Mouse (Mus musculus): ENCODE measurements at regions not wholly inside any gene's neighbourhood (a gene's known extent, or its start where the extent isn't known, plus 50 kb on each side); places are given as distances from the start of the nearest gene placed in this dataset.

DNA sequence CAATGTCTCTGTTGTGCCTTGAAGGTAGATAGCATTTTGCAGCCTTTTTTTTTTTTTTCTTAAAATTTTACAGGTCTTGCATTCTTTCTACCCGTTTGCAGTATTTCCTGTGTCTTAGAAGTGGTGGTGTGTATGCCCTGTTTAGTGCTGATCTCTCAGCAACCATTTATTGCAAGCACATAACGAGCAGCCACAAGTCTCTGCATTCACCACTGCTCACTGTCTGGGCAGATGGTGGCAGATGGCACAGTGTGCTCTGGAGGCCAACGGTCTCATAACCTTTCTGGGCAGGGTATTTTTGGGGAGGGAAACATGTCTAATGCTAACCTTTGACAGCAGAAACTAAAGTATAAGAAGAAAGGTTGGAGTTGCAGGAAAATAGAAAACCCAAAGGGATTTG lies 266.1 kb upstream of the Ptger4 start:
- DNase-seq (ENCODE audit: low spot score): no peak

DNA sequence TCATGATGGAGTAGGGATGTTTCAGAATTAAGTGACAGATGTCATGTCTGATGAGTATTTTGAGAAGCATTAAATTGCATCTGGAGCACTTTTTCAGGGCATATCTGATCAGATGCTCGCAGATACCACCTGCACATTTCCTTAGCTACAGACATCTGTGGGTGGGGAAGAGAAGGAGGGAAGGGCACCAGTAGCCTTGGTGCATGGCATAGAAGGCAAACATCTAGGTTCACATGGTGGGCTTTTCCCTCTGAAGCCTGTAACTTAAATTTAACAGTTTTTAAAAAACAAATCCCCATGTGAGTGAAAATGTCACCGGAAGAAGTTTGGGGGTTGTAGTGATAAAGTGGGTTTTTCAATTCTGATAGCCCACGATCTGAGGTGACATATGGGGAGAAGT lies 267.1 kb upstream of the Ptger4 start:
- no peak for DNase-seq (ENCODE audit: low spot score)

DNA sequence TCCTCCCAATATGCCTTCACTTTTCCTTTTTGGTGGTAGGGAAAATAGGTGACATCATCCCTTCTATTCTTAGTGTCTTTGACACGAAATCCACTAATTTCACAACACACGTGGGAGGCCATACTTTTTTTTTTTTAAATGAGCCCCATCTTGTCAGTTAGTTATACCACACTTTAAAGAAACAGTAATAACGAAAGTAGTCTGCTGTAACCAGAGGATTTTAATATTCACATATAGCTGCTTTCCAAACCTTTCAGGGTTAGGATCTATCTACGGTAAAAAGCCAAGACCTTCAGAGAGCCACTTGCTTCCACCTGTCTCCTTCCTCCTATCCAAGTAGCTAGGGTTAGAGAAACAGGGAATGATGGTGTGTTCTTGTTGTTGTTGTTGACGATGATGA lies 268.6 kb upstream of the Ptger4 start:
- DNase-seq (ENCODE audit: low spot score): no peak

DNA sequence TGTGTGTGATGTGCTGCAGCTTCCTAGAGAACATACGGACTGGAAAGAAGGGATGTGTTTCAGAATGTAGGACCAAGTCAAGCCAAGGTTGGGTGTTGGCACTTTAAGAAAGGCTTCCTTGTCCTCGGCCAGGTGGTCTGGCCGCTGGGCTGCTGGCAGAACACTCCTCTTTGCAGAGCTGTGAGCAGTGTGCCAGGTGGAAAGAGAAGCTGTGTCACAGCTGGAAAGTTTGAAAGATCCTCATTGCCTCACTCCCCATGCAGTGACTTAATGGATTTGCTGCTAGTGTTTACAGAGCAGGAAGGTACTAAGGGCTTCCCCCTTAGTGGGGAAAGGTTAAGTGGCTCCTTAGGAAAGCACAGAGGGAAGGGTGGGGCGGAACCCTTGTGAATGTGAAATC lies 269.2 kb upstream of the Ptger4 start:
- no peak for DNase-seq (ENCODE audit: low spot score)

DNA sequence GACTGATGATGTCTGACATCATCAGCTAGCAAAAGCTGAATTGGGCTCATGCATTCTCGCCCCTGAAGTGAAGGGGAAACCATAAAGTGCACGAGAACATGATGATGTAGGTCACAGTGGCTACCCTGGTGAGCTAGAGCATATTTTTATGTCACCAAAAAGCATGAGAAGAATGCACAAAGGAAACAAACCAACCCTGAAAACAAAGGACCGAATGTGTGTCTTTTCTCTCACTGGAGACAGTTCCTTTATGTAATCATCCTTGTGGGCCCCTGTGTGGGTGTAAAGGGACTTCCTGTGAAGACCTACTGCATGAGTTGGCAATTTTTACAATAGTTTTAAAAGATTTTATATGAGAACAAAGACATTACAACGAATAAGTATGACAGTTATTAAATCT lies 270.2 kb upstream of the Ptger4 start:
- DNase-seq (ENCODE audit: low spot score): no peak

DNA sequence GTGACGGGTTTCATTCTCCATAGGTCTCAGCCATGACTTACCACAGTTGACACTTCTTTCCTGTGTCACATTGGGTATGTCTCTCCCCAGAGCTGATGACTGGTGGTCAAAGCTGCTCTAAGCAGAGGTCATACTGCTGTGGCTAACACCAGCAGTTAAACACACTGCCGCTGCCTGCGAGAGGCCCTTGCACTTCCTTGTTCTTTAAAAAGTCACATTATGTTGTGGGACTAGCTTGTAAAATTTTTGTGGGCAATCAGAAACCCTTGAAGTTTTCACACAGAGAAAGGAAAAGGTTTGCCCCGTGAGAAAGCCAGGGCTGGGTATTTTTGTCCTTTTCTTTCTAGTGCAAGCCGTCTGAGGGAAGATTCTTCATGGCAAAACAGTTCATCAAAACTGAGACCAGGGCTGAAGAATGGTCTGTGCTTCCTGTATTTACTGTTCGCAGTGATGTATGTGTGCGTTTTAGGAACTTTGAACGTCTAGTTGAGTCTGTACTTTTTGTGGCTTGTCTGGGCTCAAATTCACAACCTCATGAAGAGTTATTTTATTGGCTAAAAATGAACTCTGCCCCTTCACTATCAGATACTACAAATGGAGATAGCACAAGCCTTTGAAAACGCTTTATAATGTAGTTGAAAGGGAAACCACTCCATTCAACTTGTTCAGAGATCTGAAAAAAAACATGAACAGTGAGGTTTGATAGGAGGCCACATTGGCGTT lies 273.4 kb upstream of the Ptger4 start:
- DNase-seq (ENCODE audit: low spot score): no peak

GRCm38 (mm10) chr15:5519552-5519951 lies 275.6 kb upstream of the Ptger4 start:
- no peak for DNase-seq (ENCODE audit: low spot score)

GRCm38 (mm10) chr15:5519997-5520396 lies 276.0 kb upstream of the Ptger4 start:
- DNase-seq (ENCODE audit: low spot score): no peak

GRCm38 (mm10) chr15:5528619-5529018 lies 284.6 kb upstream of the Ptger4 start:
- no peak for DNase-seq (ENCODE audit: low spot score)

DNA sequence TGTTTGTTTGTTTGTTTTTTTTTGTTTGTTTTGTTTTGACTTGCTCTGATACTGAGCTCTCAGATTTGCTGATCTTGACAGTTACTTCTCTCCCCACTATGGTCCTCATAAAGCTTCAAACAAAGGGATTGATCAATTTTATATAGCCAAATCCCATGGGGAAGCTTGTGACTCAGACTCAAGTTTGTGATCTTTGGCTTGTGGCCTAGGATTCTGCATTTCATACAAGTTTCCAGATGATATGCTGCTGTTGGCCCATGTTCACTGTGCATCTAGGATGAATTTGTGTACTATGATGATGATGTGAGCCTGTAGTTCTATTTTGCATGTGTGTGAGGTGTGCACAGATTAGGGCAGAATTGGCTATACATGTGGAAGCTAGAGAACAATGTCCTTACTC lies 289.7 kb upstream of the Ptger4 start:
- DNase-seq (ENCODE audit: low spot score): no peak

DNA sequence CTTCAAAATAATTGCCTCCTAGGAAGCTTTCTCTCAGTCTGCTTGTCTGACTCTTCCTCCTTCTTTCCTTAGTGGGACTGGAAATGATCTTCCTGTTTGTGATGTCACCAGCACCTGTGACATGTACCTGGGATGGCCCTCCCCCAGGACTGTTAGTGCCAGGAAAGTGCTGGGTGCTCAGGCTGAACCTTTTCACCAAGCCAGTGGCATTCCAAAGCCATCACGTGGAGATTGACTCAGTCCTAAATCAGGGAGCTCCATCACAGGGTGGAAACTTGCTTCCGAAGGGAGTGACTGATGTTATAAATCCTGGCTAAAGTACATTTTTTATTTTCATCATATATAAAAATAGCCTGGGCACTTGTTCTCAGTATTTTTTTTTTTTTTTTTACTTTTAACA lies 293.4 kb upstream of the Ptger4 start:
- DNase-seq (ENCODE audit: low spot score): no peak

GRCm38 (mm10) chr15:5539301-5539928 lies 295.4 kb upstream of the Ptger4 start:
- no peak for DNase-seq (ENCODE audit: low spot score)

DNA sequence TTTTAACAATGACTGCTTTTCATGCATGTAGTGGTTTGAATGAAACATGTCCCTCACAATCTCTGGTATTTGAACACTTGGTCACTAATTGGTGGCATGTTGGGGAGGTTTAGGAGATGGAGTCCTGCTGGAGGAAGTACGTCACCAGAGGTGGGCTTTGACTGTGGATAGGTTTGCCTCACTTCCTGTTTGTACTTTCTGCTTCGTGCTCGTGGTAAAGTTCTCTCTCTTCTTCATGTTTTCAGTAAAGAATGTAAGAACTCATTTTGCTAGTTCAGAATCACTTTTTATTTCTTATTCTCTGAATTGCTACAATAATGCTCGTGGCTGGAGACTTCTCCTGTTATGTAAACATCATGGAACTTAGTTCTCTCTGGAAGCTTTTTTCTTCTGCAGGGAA lies 310.5 kb upstream of the Ptger4 start:
- no peak for DNase-seq (ENCODE audit: low spot score)

DNA sequence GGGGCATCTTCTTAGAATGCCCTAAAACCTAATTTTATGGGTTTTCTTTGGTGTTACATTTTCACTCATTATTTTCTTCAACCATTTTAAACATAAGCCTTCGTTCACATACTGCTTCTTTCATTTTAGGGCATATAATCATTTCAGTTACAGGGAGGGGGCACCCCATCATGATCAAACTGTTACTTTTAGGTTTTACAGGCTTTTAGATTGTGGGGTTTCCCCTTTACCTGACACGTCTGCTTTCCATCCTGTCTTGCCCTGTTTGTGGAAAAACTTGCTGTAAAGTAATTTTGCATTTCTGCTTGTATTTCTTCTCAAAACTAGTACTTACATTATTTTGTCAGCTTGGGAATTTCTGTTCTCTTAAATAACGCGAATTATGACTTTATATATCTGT lies 310.9 kb upstream of the Ptger4 start:
- no peak for DNase-seq (ENCODE audit: low spot score)

DNA sequence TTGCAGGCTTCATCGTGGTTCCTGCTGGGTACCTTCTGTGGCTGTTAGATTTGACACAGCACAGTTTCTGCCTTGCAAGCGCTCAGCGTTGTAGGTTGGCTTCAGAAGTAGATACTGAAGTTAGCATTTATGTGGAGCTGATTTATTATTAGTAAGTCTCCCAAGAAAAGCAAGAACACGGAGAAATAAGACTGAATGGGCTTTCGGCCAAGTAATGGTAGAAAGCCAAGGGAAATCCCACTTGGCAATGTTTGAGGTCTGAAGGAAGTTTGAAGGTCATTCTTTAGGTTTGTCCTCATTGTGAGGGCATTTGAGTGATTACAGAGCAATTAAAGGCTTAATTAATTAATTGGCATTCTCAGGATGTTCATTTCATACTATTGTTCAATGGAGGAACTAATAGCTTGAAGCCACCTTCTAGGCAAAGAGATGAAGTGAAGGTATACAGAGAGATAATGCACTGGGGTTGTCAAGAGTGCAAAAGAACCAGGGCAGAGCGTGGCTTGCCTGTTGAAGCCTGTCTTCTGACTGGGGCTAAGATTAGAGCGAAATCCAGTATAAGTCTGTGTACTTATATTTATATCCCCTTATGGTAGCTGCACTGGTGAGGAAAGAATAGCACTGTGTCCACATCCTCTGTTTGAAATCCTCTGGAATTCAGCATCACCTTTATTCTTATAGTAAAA lies 311.5 kb upstream of the Ptger4 start:
- no peak for DNase-seq (ENCODE audit: low spot score)

DNA sequence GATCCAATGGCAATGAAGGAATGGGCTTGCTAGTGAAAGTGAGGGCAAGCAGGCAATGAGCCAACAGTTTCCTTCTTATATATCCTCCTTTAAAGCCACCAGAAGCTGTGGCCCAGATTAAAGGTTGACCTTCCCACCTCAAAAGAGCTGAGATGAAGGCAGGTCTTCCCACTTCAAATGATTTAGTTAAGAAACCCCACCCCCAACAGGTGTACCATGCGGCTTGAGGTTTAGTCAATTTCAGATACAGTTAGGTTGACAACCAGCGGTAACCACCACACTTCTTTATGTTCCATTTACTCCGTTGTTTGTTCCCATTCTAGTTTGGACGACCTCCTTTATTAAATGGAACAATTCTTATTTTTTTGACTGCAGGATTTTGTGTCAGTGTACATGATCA lies 317.8 kb upstream of the Ptger4 start:
- no peak for DNase-seq (ENCODE audit: low spot score)

- no peak for DNase-seq (ENCODE audit: low spot score)
Measured at GRCm38 (mm10) chr15:5574366-5574765, 330.4 kb upstream of the Ptger4 start.

GRCm38 (mm10) chr15:5579559-5579958 lies 335.6 kb upstream of the Ptger4 start:
- DNase-seq (ENCODE audit: low spot score): no peak

GRCm38 (mm10) chr15:5580416-5580815 lies 336.4 kb upstream of the Ptger4 start:
- DNase-seq (ENCODE audit: low spot score): no peak

- no peak for DNase-seq (ENCODE audit: low spot score)
Measured at GRCm38 (mm10) chr15:5584381-5584780, 340.4 kb upstream of the Ptger4 start.

DNA sequence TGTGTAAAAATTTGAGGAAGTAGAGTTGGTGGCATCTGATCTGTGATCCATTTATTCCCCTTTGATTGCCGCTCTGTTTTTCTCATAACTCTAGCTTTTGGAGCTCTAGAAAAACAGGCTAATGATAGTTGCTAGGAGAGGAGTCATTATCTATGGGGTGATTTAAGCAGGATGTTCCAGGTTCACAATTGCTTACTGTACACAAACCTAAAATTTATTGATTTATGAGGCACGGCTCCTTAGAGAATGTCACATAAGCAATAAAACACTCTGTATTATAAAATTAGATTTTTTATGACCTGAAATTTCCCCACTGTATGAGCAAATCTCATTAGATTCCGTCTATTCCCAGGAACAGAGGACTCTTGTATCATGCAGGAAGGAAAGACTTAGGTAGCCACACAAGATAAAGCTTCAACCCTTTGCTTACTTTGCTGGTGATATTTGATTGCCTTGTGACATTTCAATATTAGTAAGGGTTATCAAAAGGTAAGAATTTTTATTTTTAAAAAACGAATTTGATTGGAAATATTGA lies 360.8 kb upstream of the Ptger4 start:
- no peak for DNase-seq (ENCODE audit: low spot score)

DNA sequence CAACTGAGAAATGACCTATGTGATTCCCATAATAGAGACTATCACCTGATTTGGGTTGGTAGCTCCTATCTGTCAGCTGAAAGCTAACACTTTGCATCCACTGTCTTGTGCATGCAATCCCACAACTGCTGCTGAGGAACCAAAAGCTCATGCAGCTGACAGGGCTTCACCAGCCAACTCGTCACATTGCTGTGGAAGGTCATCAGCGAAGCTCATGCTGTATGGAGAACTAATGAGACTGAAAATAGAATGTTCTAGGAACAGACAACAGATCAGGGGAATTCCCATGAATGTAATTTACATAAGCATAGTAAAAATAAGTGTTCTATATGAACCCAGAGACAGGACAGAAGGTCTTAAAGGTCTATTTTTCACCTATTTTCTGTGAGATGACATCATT lies 363.5 kb upstream of the Ptger4 start:
- DNase-seq (ENCODE audit: low spot score): no peak

DNA sequence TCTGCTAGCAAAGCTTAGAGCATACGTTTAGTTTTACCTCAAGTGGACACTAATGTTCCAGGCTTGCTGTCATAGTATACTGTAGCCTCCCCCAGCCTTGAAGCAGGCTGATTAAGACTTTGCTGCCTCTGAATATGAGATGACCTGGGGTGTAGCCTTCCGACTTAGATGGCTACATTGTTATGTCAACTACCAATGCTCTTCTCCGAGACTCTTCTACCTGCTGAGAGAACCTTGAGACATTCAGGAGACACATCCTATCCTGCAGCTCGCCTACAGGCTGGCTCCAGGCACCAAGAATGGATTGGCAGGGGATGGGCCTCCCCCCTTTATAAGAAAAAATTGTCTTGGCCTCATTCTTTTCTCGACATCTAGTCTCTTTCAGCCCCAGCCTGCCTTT lies 379.0 kb upstream of the Ptger4 start:
- DNase-seq (ENCODE audit: low spot score): no peak

Data from urinary bladder, postnatal 25 days (tissue).